Mouse (Mus musculus) brain, embryonic 14.5 days (tissue): ENCODE results near the gene Lrp2.

Experiments used
- CTCF ChIP-seq: fragments of 200-500 bp; IDR thresholded peaks from 2 replicates; pipeline ENCODE4 v1.5.1; 2012; ENCODE audit warnings: inconsistent platforms, mild to moderate bottlenecking, moderate library complexity, borderline replicate concordance; ENCODE audit not compliant: insufficient read depth, insufficient read length; ENCODE audit errors: extremely low read depth
- POLR2A ChIP-seq: fragments of 200-500 bp; IDR thresholded peaks from 2 replicates; pipeline ENCODE4 v1.6.1; 2012; ENCODE audit warnings: mild to moderate bottlenecking, inconsistent platforms, borderline replicate concordance; ENCODE audit not compliant: poor library complexity, insufficient read depth, insufficient read length, severe bottlenecking; ENCODE audit errors: extremely low read depth

GRCm38 (mm10) chr2:69563492-69563891, 22.4 kb downstream of the Lrp2 start:
- TF ChIP-seq POLR2A (no peak), CTCF (no peak)
